Mouse (Mus musculus): Measurements from ENCODE around the gene Sfta2.
A peak's percentile ranks its signal among the peaks of the same experiment; 100 is the strongest.

Gene Sfta2

GRCm38 (mm10) chr17:35593786-35594185 lies 7.6 kb upstream of the Sfta2 start:
- DNase-seq (ENCODE audit: low read depth), result no peak

GRCm38 (mm10) chr17:35594456-35594855 lies 6.9 kb upstream of the Sfta2 start:
- DNase-seq (ENCODE audit: low read depth), result no peak

DNA sequence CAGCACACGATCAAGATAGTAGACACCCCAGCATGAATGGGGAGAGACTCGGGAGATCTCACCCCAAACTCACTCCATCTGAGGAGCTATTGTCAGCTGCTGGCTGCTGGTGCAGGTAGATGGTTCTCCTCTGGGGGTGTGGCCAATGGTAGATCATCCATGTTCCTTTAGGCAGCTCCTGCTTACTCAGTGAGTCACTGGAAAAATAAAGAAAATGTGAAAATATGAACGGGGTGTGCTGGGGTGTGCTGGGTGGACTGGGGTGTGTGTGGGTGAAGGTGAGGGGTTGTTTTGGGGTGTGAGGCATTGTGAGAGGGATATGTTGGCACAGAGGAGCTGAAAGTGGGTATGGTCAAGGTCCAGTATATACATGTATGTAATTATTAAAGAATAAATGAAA lies 4.0 kb upstream of the Sfta2 start:
- DNase-seq (ENCODE audit: low read depth), result no peak

DNA sequence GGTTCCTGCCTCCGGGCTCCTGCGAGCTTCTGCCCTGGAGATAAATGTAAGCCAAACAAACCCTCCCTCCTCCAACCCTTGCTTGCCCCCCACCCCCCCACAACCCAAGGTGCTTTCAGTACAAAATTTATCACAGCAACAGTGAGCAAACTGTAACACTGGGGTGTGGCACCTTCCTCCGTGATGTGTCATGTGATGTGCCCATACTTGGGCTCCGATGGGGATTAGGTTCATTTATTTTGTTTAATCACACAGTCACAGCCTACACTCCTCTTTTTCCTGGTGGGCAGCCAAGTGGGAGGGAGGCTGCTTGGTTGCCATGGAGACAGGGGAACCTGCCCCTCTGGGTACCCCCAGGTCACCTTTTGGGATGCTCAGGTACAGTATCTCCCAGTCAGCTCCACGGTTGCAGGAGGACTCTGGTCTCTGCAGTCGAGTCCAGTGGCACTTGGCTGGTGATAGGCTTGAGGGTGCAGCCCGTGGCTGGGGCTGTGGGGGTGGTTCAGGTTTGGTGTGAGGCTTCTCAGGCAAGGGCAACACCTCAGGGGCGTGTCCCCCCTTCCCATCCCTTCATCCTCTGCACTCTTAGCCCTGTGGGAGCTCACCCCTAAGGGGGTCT lies 496 bp downstream of the Sfta2 start:
- DNase-seq (ENCODE audit: low read depth), result no peak

- DNase-seq (ENCODE audit: low read depth), result no peak
Observed at GRCm38 (mm10) chr17:35617127-35617526, 15.8 kb downstream of the Sfta2 start.

GRCm38 (mm10) chr17:35626537-35626936 lies 25.2 kb downstream of the Sfta2 start, which contains the start of gene Gm9573:
Gene Gm9573 (minus strand): TSS chr17:35626637.
- DNase-seq (ENCODE audit: low read depth), result no peak

DNA sequence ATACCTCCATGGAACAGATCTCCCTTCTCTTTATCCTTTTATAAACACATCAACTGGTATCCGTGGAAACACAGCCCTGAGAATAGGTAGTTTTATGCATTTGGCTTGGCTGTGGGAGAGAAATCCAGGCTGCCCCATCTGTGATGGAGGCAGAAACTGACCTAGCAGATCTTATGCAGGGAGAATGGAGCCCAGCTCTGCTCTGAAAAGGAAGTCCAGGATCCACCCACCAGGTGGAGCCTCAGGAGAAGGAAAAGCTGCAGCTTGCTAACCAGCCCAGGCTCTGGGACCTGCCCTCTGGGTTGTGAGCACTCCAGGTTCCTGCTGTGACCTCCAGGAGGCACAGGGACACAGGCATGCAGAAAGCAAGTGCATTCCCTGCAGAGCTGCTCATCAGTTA lies 32.6 kb downstream of the Sfta2 start:
- peak; percentile 16 for DNase-seq (ENCODE audit: low read depth)

- DNase-seq (ENCODE audit: low read depth), result no peak
Observed at GRCm38 (mm10) chr17:35635202-35635601, 33.9 kb downstream of the Sfta2 start.

DNA sequence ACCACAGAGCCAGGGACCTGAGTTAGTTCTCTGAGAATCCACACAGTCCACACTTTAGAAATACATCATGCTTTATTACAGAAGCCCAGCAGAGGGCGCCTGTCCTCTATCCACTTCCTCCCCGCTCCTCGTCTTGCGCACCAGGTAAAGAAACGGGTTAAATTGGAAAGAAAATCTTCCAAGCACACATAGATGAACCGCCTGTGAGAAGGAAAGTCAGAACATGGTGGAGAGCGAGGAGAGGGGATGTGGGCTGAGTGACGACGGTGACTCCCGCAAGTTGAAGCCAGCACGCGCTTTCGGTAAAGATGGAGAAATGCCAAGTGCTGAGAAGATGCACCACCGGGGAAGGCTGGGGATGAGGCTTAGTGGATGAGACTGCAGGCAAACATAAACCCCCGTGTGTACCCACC lies 34.4 kb downstream of the Sfta2 start:
- DNase-seq (ENCODE audit: low read depth), result peak; percentile 88

DNA sequence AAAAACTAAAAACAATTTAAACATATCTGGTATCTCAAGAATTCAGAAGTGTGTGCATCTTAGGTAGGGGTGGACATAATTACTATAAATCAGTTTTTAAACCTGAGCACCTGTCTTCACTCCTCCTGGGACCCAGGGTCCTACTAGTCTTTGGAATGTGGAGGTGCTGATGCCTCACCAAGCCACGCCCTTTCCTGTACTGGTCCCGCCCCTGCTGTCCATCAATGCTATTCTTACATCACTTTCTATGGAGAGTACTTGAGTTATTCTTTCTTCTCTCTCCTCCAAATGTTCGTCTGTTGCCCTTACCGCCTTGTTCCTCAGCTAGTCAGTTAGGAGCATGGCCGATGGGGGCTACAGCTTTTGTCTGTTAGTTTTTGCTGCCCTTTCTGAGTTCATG lies 35.0 kb downstream of the Sfta2 start:
- DNase-seq (ENCODE audit: low read depth), result peak; percentile 51

GRCm38 (mm10) chr17:35638475-35639190 lies 37.3 kb downstream of the Sfta2 start:
- peak; percentile 86 for DNase-seq (ENCODE audit: low read depth)

DNA sequence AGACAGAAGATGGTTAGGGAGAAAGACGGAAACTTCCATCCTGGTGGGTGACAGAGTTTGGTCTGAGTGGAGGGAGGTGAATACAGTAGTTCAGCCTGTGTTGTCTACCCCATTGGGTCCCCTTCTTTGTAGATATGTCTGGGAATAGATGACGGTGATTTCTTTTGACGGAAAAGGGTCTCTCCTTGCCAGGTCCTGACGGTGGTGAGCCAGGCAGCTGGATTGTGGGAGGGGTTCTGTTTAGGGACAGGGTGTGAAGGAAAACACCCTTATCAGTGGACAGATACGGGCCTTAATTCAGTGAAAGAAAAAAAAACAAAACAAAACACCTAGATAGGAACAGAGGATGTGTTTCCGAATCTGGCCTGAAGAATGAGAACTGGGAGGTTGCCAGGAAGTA lies 38.0 kb downstream of the Sfta2 start:
- no peak for DNase-seq (ENCODE audit: low read depth)

- no peak for DNase-seq (ENCODE audit: low read depth)
Observed at GRCm38 (mm10) chr17:35643609-35644236, 42.4 kb downstream of the Sfta2 start, which contains the start of gene Mucl3. Gene Mucl3 (minus strand): TSS chr17:35643695.

DNA sequence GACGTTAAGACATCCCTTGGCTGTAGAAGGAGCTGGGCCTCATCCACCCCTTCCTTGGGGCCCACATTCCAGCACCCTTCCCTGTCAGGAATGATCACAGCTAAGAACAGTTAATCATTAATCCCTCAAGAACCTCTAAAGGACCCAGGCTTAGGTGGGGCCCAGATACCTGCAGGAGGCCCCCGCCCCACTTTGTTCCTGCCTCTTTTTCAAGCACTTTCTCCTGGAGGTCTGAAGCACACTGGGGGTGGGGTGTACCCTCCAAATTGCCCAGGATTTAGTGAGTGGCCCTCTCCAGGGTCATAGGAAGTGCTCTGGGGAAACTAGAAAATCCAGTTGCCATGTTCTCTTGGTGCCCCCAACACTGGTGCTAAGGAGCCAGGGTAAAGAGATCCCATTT lies 48.1 kb downstream of the Sfta2 start:
- no peak for DNase-seq (ENCODE audit: low read depth)

GRCm38 (mm10) chr17:35653086-35653485 lies 51.7 kb downstream of the Sfta2 start:
- no peak for DNase-seq (ENCODE audit: low read depth)

DNA sequence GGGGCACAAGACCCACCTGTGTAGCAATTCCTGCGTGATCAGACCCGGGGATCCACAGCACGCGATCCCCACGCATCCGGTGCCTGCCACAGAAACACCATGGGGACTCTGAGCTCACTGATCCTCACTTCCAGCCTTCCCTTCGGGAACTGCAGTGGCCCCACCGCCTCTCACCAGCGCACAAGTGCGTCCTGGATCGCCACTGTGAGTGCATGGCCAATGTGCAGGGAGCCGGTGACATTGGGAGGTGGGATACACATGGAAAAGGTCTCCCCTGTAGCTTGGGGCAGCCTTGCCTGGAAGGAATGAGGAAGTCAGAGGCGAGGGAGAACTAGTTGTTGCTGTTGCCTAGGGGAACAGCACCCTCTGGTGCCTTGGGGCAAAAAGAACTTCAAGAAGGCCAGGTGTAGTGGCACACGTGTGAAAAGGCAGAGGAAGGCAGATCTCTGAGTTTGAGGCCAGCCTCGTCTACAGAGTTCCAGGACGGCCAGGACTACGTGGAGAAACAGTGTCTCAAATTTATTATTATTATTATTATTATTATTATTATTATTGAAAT lies 64.7 kb downstream of the Sfta2 start:
- peak; percentile 42 for DNase-seq (ENCODE audit: low read depth)

- DNase-seq (ENCODE audit: low read depth), result no peak
Observed at GRCm38 (mm10) chr17:35666851-35667256, 65.5 kb downstream of the Sfta2 start.

- DNase-seq (ENCODE audit: low read depth), result peak; percentile 99
Observed at GRCm38 (mm10) chr17:35667334-35668065, 66.2 kb downstream of the Sfta2 start, which contains the start of gene Vars2. Gene Vars2 (minus strand): TSS chr17:35667592.

GRCm38 (mm10) chr17:35669731-35670130 lies 68.4 kb downstream of the Sfta2 start:
- DNase-seq (ENCODE audit: low read depth), result no peak

GRCm38 (mm10) chr17:35671846-35672245 lies 70.5 kb downstream of the Sfta2 start:
- no peak for DNase-seq (ENCODE audit: low read depth)

DNA sequence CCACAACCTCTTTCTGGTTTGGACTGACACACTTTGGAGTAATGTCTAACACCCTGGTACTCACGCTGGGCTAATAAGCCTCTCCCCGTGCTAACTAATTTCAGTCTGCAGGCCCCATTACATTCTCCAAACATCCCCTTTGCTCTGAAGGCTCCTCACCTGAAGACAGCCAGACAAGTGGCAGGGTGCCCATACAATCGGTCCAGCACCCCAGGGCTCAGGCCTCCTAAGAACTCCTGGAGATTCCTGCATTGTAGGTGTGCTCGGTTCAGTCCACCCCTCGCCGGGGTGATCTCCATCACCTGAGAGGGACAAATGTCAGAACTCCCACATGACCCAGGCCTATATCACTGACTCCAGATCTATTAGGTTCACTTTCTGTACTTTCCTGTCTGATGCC lies 71.2 kb downstream of the Sfta2 start:
- DNase-seq (ENCODE audit: low read depth), result no peak

DNA sequence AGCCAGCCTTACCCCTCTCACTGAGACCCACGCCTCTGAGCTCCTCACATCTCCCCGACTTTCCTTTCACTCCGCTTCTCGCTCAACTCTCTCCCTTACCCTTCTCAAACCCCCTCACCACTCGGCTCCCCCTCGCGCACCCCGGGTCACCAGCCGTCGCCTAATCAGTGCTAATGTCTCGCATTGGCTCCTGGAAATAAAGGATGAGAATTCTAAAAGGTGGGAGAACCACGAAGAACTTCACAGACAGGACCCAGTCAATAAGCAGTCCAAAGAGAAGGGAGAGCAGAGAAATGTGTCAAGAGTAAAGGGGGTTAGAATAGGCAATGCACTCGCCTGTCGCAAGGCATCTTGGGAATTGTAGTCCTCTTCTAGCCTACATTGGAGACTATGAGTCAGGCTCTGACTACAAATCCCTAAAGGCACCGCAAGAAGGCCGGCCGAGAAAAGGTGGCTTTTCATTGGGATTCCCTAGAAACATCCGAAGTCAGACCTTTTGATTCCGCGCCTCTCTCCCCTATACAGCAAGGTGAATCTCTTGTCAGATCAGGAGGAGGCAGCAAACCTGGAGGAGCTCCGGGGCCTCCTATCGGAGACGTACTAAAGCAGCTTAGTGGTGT lies 72.2 kb downstream of the Sfta2 start, which contains the start of gene Gtf2h4:
Gtf2h4 (minus strand) TSS at position 324 of the 620 bp plus-strand sequence.
- peak; percentile 95 for DNase-seq (ENCODE audit: low read depth)

Data from naive thymus-derived CD4-positive, alpha-beta T cell, adult 2 months (primary cell).